Mouse (Mus musculus) liver, embryonic 12.5 days (tissue): ENCODE data around the gene AI481877. TPM values are rescaled to one million over a fixed set of nuclear protein-coding genes. Genes with fewer than 3 reads are reported as not detected.

ENCODE experiments used
- ATAC-seq: fragments of 200-750 bp; cut with Nextera tagmentation; 2 replicates; pipeline ENCODE4 v1.8.0; 2017; ENCODE audit warnings: moderate number of reproducible peaks, mild to moderate bottlenecking, moderate library complexity
- H3K27ac ChIP-seq: fragments of 300-500 bp; sonication (generic); 2 replicates; pipeline ENCODE4 v1.5.1; 2016; ENCODE audit warnings: mild to moderate bottlenecking
- H3K27me3 ChIP-seq: fragments of 300-500 bp; sonication (generic); replicated peaks from 2 replicates; pipeline ENCODE4 v1.6.1; 2016; ENCODE audit warnings: mild to moderate bottlenecking, moderate library complexity
- H3K36me3 ChIP-seq: fragments of 300-500 bp; sonication (generic); 2 replicates; pipeline ENCODE4 v1.6.1; 2016; ENCODE audit warnings: mild to moderate bottlenecking, moderate library complexity
- H3K4me1 ChIP-seq: fragments of 300-500 bp; sonication (generic); 2 replicates; pipeline ENCODE4 v1.6.1; 2016
- H3K4me2 ChIP-seq: fragments of 300-500 bp; sonication (generic); 2 replicates; pipeline ENCODE4 v1.6.1; 2016; ENCODE audit warnings: mild to moderate bottlenecking, moderate library complexity
- H3K4me3 ChIP-seq: fragments of 300-500 bp; sonication (generic); 2 replicates; pipeline ENCODE4 v1.5.1; 2016; ENCODE audit warnings: mild to moderate bottlenecking, moderate library complexity
- H3K9ac ChIP-seq: fragments of 300-500 bp; sonication (generic); 2 replicates; pipeline ENCODE4 v1.6.1; 2016; ENCODE audit warnings: mild to moderate bottlenecking, moderate library complexity
- H3K9me3 ChIP-seq: fragments of 300-500 bp; sonication (generic); replicated peaks from 2 replicates; pipeline ENCODE4 v1.6.1; 2016; ENCODE audit warnings: mild to moderate bottlenecking, moderate library complexity
- WGBS: fragments of 180-500 bp; shearing (Covaris S2); methylation state at CpG from one replicate; pipeline ENCODE4 v1.1.7; 2016; ENCODE audit not compliant: insufficient replicate concordance; 5-methylcytosine and 5-hydroxymethylcytosine counted together
- polyA plus RNA-seq: library from polyadenylated mRNA; unstranded; fragments of >200 nt; fragmentation: Nextera tagmentation; extraction: Ambion mirVana; gene quantifications from 2 replicates; pipeline ENCODE4 v1.2.1, GENCODE M21; 2016

The AI481877 gene
- polyA plus RNA-seq, 1 experiment from 2014 or later = not detected

DNA sequence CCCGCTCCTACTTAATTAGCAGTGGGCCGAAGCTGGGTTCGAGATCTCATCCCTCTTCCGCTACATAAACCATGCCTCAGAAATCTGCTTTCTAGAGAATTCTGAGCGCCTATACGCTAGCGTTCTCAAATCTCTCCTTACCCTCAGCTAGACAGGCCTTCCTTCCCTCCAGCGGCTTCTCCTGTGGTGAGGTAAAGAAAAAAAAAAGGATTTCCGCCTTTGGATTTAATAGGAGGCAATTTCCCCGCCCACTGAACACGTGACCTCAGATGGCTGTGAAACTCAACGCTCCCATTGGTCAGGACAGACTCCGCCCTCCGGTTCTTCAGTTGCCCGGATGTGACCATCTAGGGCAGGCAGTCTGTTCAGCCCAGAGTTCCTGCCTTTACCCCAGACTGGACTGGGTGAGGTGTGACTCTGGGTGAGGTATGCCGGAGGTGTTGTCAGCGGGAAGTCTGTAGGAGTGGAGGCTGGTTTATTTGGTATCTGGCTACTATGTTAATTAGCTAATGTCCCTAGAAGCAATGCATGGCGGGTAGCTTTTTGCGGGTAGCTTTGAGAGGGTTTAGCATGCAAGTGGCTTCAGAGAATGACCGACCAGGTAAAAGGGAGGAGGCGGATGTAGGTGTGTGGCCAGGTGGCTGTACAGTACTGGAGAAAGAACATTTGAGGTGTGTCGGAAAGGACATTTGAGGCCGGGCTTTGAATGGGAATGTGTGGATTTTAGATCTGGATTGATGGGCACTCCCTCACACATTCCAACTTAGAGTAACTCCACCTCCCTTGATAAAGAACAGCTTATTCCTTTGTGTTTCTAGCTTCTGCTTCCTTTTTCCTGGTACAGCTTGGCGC lies 20.9 kb downstream of the AI481877 start:
- ATAC-seq = no peak
- no peaks in the 10 kb centered on the region for H3K27me3 ChIP-seq
- no peak overlapping the region for H3K4me2 ChIP-seq
- H3K36me3 ChIP-seq = no peaks in the 10 kb centered on the region
- H3K9ac ChIP-seq = no peak overlapping the region
- no peak overlapping the region for H3K4me3 ChIP-seq
- H3K9me3 ChIP-seq = no peaks in the 10 kb centered on the region
- WGBS = 83% methylated on average over 24 of the region's 24 CpGs
- H3K27ac ChIP-seq = no peak overlapping the region
- H3K4me1 ChIP-seq = no peaks in the 10 kb centered on the region

DNA sequence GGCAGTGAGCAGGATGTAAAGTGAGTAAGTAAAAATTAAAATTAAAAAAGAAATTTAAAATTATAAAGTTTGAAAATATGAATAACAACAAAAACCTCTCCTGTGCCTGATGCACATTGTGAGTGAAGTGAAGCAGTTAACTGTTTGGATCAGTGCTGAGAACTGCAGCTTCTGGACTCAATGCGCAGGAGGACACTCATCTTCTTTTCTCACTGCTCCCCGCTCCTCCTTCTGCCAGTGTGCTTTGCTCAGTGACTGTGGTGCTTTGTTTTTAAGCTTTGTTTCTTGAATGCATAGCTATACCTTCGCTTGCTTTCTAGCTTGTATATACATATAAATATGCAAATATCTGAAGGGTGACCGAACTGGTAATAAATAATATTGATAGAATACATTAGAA lies 30.1 kb downstream of the AI481877 start:
- Histone ChIP-seq H3K9me3 (no peaks in the 10 kb centered on the region), H3K27me3 (no peaks in the 10 kb centered on the region), H3K9ac (no peak overlapping the region), H3K4me2 (no peak overlapping the region), H3K4me1 (no peaks in the 10 kb centered on the region), H3K27ac (no peak overlapping the region), H3K4me3 (no peak overlapping the region), H3K36me3 (no peaks in the 10 kb centered on the region)
- ATAC-seq = no peak
- 77% methylated on average over 4 of the region's 4 CpGs for WGBS

DNA sequence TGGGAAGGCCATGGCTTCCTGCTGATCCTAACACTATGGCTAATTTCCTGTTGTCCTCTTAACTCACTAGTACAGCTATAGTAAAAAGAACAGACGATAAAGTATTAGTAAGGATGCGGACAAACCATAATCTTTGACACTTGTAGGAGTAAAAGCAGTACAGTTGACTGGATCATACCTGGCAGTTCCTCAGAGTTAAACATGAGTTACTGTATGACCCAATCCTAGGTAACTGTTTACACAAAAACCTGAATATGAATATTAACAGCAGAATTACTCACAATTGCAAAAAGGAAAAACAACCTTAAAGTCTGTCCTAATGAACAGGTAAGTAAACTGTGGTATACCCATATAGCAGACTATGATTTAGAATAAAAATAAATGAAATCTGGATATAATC lies 30.9 kb downstream of the AI481877 start:
- no peak overlapping the region for H3K27ac ChIP-seq
- no peaks in the 10 kb centered on the region for H3K36me3 ChIP-seq
- no peaks in the 10 kb centered on the region for H3K27me3 ChIP-seq
- no peak for ATAC-seq
- WGBS = 68% methylated on average over 2 of the region's 2 CpGs
- no peak overlapping the region for H3K9ac ChIP-seq
- no peak overlapping the region for H3K4me3 ChIP-seq
- no peak overlapping the region for H3K4me2 ChIP-seq
- no peaks in the 10 kb centered on the region for H3K9me3 ChIP-seq
- no peaks in the 10 kb centered on the region for H3K4me1 ChIP-seq

DNA sequence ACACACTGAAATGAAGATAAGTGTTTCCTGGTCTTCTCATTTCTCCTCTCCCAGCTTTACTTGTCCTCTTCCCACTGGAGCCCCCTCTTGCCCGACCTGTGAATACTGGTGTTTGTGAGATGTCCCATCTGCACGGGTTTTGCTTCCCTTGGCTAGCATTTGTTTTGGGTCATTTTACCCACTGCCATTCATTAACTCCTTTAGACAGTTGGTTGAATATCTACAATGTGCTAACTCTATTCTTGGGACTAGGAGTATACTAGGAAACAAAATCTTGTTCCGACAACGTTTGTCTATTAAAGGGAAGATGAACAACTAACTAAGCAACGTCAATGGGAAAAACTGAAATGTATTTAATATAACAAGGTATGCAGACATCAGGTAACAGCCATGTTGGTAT lies 32.1 kb downstream of the AI481877 start:
- H3K9ac ChIP-seq = no peak overlapping the region
- no peaks in the 10 kb centered on the region for H3K4me1 ChIP-seq
- H3K27ac ChIP-seq = no peak overlapping the region
- H3K27me3 ChIP-seq = no peaks in the 10 kb centered on the region
- ATAC-seq = no peak
- H3K4me3 ChIP-seq = no peak overlapping the region
- WGBS = 63% methylated on average over 5 of the region's 5 CpGs
- H3K36me3 ChIP-seq = no peaks in the 10 kb centered on the region
- no peak overlapping the region for H3K4me2 ChIP-seq
- no peaks in the 10 kb centered on the region for H3K9me3 ChIP-seq

- Histone ChIP-seq H3K4me1 (no peaks in the 10 kb centered on the region), H3K36me3 (no peaks in the 10 kb centered on the region), H3K27ac (no peak overlapping the region), H3K27me3 (no peaks in the 10 kb centered on the region), H3K9me3 (no peaks in the 10 kb centered on the region), H3K4me3 (no peak overlapping the region), H3K9ac (no peak overlapping the region), H3K4me2 (no peak overlapping the region)
- no peak for ATAC-seq
- 77% methylated on average over 2 of the region's 2 CpGs for WGBS
These were observed 34.6 kb downstream of the AI481877 start for GRCm38 (mm10) chr4:59104166-59104565.

- no peaks in the 10 kb centered on the region for H3K4me1 ChIP-seq
- no peak for ATAC-seq
- H3K4me2 ChIP-seq = no peak overlapping the region
- H3K27me3 ChIP-seq = no peaks in the 10 kb centered on the region
- no peaks in the 10 kb centered on the region for H3K36me3 ChIP-seq
- H3K4me3 ChIP-seq = no peak overlapping the region
- H3K9me3 ChIP-seq = no peaks in the 10 kb centered on the region
- no peak overlapping the region for H3K9ac ChIP-seq
- H3K27ac ChIP-seq = no peak overlapping the region
These were observed 42.4 kb downstream of the AI481877 start for GRCm38 (mm10) chr4:59096393-59096792.

- no peak for ATAC-seq
- Histone ChIP-seq H3K9me3 (no peaks in the 10 kb centered on the region), H3K4me2 (no peak overlapping the region), H3K27ac (no peak overlapping the region), H3K4me3 (no peak overlapping the region), H3K36me3 (no peaks in the 10 kb centered on the region), H3K4me1 (no peaks in the 10 kb centered on the region), H3K9ac (no peak overlapping the region), H3K27me3 (no peaks in the 10 kb centered on the region)
- WGBS = 9% methylated on average over 1 of the region's 1 CpGs
These were observed 49.4 kb downstream of the AI481877 start for GRCm38 (mm10) chr4:59089391-59089790.

GRCm38 (mm10) chr4:59083430-59083829 lies 55.4 kb downstream of the AI481877 start:
- H3K9me3 ChIP-seq = no peaks in the 10 kb centered on the region
- ATAC-seq = no peak
- no peaks in the 10 kb centered on the region for H3K27me3 ChIP-seq
- H3K4me2 ChIP-seq = no peak overlapping the region
- H3K9ac ChIP-seq = no peak overlapping the region
- H3K36me3 ChIP-seq = no peaks in the 10 kb centered on the region
- H3K4me1 ChIP-seq = no peaks in the 10 kb centered on the region
- H3K4me3 ChIP-seq = no peak overlapping the region
- WGBS = 59% methylated on average over 2 of the region's 2 CpGs
- no peak overlapping the region for H3K27ac ChIP-seq

GRCm38 (mm10) chr4:59069276-59069675 lies 69.5 kb downstream of the AI481877 start:
- WGBS = 54% methylated on average over 3 of the region's 3 CpGs
- H3K36me3 ChIP-seq = no peaks in the 10 kb centered on the region
- no peak overlapping the region for H3K9ac ChIP-seq
- H3K4me1 ChIP-seq = no peaks in the 10 kb centered on the region
- no peak overlapping the region for H3K27ac ChIP-seq
- no peaks in the 10 kb centered on the region for H3K9me3 ChIP-seq
- no peaks in the 10 kb centered on the region for H3K27me3 ChIP-seq
- no peak overlapping the region for H3K4me3 ChIP-seq
- no peak for ATAC-seq
- no peak overlapping the region for H3K4me2 ChIP-seq

- H3K9me3 ChIP-seq = no peaks in the 10 kb centered on the region
- no peak overlapping the region for H3K4me3 ChIP-seq
- H3K4me1 ChIP-seq = no peaks in the 10 kb centered on the region
- no peaks in the 10 kb centered on the region for H3K36me3 ChIP-seq
- H3K4me2 ChIP-seq = no peak overlapping the region
- ATAC-seq = no peak
- 74% methylated on average over 12 of the region's 12 CpGs for WGBS
- H3K27me3 ChIP-seq = no peaks in the 10 kb centered on the region
- H3K9ac ChIP-seq = no peak overlapping the region
- no peak overlapping the region for H3K27ac ChIP-seq
These were observed 76.3 kb downstream of the AI481877 start for GRCm38 (mm10) chr4:59062526-59062925.

GRCm38 (mm10) chr4:59057929-59058328 lies 80.9 kb downstream of the AI481877 start:
- Histone ChIP-seq H3K27me3 (no peaks in the 10 kb centered on the region), H3K36me3 (no peaks in the 10 kb centered on the region), H3K9me3 (no peaks in the 10 kb centered on the region), H3K4me1 (no peaks in the 10 kb centered on the region), H3K9ac (no peak overlapping the region), H3K27ac (no peak overlapping the region), H3K4me2 (no peak overlapping the region), H3K4me3 (no peak overlapping the region)
- 53% methylated on average over 3 of the region's 3 CpGs for WGBS
- no peak for ATAC-seq

DNA sequence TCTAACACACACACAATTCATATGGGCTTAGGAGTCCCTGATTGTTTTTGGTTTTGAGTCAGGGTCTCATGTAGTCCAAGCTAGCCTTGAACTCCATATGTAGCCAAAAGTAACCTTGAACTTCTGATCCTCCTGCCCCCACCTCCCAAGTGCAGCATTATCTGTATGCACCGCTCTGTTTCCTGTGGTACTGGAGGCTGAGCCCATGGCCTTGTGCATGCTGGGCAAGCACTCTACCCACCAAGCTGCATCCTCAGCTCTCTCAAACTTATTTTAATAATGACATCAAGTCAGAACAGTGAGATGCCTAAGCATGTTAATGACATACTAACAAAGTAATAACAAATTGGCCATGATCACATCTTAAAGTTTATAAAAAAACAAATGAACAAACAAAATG lies 87.7 kb downstream of the AI481877 start:
- no peak overlapping the region for H3K9ac ChIP-seq
- no peak overlapping the region for H3K27ac ChIP-seq
- no peaks in the 10 kb centered on the region for H3K4me1 ChIP-seq
- ATAC-seq = no peak
- H3K9me3 ChIP-seq = no peaks in the 10 kb centered on the region
- no peak overlapping the region for H3K4me3 ChIP-seq
- 39% methylated on average over 1 of the region's 1 CpGs for WGBS
- H3K27me3 ChIP-seq = no peaks in the 10 kb centered on the region
- H3K36me3 ChIP-seq = no peaks in the 10 kb centered on the region
- no peak overlapping the region for H3K4me2 ChIP-seq

GRCm38 (mm10) chr4:59047222-59047621 lies 91.6 kb downstream of the AI481877 start:
- no peaks in the 10 kb centered on the region for H3K27me3 ChIP-seq
- no peak overlapping the region for H3K9ac ChIP-seq
- WGBS = 43% methylated on average over 3 of the region's 3 CpGs
- H3K27ac ChIP-seq = no peak overlapping the region
- H3K4me1 ChIP-seq = no peaks in the 10 kb centered on the region
- no peaks in the 10 kb centered on the region for H3K9me3 ChIP-seq
- H3K4me2 ChIP-seq = no peak overlapping the region
- H3K4me3 ChIP-seq = no peak overlapping the region
- ATAC-seq = no peak
- H3K36me3 ChIP-seq = no peaks in the 10 kb centered on the region
